Mouse (Mus musculus) layer of hippocampus, adult 8-10 months (tissue): ENCODE results near the gene Nap1l5. TPM values are rescaled to one million over a fixed set of nuclear protein-coding genes. Genes with fewer than 3 reads are reported as not detected.

ENCODE experiments used
- total RNA-seq, 4 experiments: library from RNA; stranded (reverse); gene quantifications; 2 replicates each; pipeline ENCODE4 v1.2.4; 2022

Gene Nap1l5
- total RNA-seq, 4 experiments from 2014 or later, result 267 to 306 (median 287) TPM

Other genes with a start within 250 kb of the Nap1l5 start
- 100 to 1,000 TPM; 136 to 227 (median 220) TPM for gene Herc3, start 75.6 kb downstream of the Nap1l5 start, total RNA-seq
- gene Fam13a, start 117.5 kb upstream of the Nap1l5 start, total RNA-seq, result 10 to 100 TPM; 18.9 to 20.1 (median 19.5) TPM